Mouse (Mus musculus) ovary, postnatal 10 days (tissue): ENCODE results near the gene Zfp59.
"Not testable (repeated sequence)": the region's sequence is repeated elsewhere in the genome, so short reads cannot be mapped to it uniquely, and the experiment has no call there.

Experiments
- DNase-seq: peaks from one replicate; pipeline ENCODE4 v3.0.0; 2022; ENCODE audit warnings: low spot score

Gene Zfp59

DNA sequence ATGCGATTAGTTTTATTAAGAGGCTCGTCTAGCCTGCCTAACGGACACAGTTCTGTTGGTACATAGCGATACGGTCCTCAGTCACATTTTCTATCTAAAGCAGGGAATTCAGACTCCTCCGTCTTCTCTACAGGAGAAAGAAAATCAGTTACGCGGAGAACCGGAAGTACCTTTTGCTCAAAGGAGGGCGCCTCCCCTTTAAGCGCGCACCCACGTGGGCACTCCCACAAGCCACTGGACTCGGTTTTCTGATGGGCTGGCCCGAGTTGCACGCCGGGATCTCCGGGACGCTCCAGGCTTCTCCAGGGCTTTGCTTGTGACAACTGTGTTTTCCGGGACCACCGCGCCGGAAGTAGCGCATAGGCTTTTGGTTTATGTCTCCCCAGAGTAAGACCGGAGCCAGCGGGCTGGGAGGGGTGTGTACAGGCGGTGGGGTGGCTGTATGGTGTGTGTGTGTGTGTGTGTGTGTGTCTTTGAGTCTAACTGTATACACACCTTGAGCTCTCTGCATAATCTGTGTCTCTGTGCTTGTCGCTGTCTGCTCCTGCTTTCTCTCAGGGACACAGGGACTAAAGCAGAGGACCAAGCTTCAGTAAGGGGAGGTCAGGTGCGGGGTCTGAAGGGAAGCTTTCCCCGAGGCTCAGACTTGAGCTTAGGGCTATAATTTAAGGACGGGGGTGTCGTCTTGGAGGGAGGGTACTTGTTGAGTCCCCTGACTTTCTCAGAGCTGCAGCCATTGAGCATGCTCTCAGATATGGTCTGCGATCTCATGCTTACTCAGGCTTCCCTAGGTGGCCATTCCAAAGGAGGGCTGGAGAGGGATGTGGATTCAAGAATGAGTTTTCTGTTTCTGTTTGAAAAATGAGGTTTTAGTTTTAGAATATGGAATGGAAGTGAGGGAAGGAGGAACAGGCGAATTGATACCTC, at the start of gene Zfp59:
Gene Zfp59, plus strand, starts transcription at position 285 of the 927 bp plus-strand sequence.
- peak; percentile 63 for DNase-seq

DNA sequence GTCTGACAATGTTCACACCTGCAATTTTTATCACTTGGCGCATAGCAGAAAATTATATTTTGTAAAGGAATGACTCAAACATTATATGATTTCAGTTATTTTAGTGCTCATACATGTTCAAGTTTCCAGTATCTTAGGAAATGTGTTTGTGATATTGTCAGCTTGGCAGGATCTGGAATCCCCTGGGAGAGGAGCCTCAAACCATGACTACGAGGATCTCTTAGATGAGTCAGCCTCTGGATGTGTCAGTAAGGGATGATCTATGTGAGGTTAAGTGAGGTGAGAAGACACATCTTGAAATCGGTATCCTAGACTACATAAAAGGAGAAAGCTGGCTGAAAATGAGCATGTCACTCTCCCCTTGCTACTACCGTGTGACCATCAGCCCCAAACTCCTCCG, 49.1 kb upstream of the Zfp59 start:
- DNase-seq = no peak

DNA sequence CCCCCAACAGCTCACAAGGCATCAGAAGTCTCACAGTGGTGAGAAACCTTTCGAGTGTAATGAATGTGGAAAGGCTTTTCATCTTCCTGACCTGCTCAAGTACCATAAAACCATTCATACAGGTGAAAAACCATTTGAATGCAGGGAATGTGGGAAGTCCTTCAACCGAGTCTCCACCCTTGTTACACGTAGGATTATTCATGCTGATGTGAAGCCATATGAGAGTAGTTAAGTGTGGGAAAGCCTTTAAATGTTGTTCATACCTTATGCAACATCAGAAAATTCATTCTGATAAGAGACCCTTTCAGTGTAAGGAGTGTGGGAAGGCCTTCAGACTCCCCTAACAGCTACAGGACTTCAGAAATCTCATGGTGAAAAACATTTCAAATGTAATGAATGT, 44.5 kb upstream of the Zfp59 start:
- not testable (repeated sequence) for DNase-seq

DNA sequence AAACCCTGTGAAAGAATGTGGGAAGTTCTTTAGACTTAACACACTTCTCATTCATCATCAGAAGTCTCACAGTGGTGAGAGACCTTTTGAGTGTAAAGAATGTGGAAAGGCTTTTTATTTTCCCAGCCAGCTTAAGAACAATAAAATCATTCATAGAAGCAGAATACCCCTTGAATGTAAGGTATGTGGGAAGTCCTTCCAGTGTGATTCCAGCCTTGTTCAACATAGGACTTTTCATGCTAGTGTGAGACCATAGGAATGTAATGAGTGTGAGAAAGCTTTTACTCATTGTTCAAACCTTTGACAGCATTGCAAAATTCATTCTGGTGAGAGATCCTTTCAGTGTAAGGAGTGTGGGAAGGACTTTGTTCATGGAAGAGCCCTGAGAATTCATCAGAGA, 43.8 kb upstream of the Zfp59 start:
- no peak for DNase-seq

DNA sequence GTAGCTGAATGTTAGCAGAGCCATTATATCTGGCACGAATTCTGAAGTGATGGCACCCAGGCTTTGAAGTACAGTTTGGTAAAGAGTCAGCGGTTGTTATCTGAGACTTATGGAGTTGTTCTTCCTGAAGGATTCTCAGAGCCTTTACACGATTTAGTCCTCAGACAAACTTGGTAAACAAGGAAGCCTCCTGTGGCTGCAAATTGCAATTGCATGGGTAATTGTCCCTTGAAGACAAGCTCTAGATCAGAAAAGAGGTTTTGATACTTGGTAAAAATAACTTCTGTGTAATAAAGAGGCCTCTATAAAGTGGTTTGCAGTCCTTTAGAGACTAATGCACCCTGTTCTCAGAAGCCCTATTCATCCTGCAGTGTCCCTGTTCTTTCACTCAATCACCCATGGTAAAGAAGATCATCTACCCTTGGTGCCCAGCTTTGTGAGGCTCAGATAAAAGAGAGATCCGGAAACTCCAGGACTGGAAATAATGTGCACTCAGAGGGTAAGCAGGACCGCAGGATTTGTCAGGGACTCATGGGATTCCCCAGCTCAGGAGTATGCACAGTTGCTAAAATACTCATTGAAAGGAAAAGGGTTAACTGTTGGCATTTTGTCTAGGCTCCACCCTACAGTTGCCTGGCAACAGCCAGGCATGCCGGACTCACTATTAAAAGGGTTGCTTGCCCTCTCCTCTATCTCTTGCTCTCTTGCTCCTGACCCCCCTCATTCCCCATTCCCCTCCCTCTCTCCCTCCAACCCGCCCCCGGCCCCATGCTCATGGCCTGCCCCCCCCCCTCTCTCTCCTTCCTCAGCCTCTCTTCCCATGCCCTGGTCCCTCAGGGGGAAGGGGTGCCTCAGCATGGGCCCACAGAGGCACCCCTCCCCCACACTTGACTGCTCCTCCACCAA, 40.2 kb upstream of the Zfp59 start:
- no peak for DNase-seq

DNA sequence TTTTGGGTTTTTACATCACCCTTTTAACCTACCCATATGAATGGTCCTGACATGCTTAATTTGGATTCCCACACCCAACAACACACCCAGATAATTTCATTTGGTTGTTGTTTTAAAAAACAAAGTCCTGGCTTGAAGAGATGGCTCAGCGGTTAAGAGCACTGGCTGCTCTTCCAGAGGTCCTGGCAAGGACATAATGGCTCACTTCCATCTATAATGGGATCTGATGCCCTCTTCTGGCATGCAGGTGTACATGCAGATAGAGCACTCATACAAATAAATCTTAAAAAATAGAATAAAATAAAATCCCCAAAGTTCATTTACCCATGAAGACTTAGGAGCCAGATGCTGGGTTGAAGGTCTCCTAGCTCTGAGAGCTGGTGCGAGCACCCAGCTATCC, 37.3 kb upstream of the Zfp59 start:
- DNase-seq = no peak

DNA sequence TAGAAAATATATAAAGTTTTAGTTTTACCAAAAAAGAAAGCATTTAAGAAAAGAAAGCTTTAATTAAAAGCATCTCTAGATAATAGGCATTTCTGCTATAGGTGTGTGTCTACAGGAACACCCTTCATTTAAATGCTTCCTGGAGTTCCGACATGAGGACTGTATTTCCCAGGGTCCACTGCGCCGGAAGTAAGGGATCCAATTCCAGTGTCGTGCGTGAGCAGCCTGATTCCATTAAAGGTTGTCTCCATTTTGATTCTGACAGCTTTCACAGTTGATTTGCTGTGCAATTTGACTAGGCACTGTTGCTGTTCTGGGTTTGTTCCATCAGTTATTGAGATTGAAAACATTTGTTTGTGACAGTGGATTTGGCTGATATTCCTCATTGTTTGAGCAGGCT, 35.4 kb upstream of the Zfp59 start:
- no peak for DNase-seq

DNA sequence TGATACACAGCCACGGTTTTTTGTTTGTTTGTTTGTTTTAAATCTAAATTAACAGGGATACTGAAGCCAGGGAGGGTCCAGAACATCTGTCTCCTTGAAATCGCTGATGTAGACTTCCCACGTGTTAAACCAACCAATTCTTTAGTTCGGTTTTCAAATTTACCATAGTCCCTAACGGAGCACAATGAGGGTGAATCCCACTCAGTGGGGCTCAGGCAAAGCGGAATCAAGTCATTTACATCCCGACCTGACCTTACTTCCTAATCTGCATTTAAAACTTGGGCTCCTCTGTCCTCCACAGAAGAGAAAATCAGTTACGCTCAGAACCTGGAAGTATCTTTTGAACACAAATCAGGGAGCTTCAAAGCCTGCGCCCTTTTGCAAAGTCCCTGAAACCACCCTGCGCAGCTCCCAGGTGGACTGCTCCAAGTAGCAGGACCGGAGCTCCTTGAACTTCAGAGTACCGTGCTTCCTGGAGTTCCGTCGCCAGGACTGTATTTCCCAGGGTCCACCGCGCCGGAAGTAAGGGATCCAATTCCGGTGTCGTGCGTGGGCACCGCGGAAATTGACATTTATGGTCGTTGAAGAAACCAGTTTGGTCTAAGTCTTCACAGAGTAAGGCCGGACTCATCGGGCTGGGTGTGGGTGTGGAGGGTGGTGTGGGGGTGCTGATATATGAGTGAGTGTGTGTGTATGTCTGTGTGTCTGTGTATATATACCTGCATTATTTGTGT, 33.9 kb upstream of the Zfp59 start:
- peak; percentile 55 for DNase-seq

DNA sequence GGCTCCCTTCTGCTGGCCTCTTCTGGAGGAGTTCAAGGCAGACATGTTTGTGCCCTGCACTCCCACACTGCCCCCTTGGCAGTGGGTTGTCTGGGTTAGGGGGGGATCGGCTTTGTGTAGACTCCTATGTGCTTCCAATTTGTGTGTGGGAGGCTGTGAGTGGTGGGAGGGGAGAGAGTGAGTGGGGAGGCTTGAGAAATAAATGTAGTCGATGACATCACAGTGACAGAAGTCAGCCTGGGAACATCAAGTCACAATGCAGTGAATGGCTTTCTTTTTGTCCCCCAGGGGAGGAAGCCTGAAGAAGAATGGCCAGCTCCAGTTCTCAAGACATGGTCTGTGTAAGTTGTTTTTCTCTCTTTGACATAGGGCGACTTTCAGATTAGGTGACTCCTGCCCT, 31.5 kb upstream of the Zfp59 start, which contains the start of gene Zfp626:
Gene Zfp626, plus strand, starts transcription at position 301 of the 400 bp plus-strand sequence.
- not testable (repeated sequence) for DNase-seq

DNA sequence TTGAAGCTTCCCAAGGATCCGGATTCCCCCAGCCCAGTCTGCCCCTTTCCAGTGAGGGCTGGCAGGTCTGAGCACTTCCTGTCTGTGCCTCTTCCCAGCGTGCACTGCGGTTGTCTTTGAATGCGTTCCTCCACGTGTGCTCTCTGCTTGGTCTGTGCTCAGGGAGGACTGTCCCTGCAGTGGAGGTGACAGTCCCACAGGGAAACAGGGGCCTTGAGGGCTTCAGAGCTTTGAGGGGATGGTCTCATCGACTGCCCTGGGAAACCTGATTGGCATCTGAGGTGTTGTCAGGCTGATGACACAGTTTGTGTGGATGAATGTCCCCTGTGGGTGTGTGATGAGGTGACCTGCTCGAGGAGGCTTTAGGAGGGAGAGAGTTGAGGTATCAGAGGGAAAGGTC, 31.1 kb upstream of the Zfp59 start:
- not testable (repeated sequence) for DNase-seq

DNA sequence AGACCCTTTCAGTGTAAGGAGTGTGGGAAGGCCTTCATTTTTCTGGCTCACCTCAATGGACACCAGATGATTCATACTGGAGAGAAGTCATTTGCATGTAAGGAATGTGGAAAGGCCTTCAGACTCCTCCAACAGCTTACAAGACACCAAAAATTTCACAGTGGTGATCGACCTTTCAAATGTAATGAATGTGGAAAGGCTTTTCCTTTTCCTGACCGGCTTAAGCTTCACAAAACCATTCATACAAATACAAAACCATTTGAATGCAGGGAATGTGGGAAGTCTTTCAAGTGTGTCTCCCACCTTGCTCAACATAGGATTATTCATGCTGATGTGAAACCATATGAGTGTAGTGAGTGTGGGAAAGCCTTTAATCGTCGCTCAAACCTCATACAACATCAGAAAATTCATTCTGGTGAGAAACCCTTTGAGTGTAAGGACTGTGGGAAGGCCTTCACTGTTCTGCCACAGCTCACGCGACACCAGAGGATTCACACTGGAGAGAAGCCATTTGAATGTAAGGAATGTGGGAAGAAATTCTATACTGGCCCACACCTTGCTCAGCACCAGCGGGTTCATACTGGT, 19.8 kb upstream of the Zfp59 start:
- DNase-seq = no peak

DNA sequence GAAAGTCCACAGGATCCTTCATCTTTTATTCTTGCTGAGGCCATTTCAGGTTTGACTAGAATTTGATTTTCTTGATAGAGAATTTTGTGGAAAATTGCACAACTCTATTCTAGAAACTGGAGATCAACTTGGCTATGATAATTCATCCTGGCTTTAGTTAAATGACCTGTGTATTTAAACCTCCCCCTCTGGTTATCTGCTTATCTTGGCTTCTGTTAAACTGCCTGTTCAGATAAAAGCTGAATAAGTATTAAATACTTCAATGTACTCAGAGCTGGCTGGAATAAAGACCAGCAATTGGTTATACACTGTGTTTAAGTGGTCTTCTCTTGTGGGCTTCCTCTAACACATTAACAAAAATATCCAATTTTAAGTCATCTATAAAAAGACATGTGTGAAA, 15.8 kb upstream of the Zfp59 start:
- DNase-seq = no peak

DNA sequence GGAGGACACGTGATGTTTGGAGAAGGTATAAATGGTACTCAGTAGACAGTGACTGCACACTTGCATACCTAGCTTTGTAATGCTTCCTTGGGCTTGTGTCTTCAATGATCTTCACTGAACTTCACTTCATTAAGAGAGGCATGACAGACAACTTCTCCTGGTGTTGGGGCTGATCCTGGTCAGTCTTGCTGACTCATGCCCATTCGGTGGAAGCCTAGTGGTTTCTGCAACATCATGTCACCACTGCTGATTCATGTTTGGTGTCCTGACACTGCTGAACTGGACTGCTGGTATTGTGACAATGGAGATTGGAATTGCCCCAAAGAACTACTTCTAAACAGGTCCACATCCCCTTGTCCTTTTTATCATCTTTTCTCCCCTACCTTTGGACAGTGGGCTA, 4.3 kb upstream of the Zfp59 start:
- DNase-seq = no peak

DNA sequence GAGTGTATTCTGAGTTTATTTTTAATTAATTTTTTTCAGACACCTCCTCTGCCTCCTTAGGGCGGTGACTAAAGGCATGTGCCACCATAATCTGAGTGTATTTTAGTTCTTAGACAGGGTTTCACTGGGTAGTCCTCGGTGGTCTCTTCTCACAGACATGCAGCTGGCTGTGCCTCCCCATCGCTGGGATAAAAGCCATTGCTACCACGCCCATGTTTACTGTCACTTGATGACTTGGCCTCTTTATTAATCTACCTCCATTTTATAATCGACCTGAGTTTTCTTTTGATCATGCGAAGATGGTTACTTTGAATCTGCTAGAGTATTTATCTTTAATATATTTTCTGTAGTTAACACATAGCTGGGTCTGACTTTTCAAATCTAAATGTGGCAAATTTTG, 511 bp upstream of the Zfp59 start:
- DNase-seq = no peak

DNA sequence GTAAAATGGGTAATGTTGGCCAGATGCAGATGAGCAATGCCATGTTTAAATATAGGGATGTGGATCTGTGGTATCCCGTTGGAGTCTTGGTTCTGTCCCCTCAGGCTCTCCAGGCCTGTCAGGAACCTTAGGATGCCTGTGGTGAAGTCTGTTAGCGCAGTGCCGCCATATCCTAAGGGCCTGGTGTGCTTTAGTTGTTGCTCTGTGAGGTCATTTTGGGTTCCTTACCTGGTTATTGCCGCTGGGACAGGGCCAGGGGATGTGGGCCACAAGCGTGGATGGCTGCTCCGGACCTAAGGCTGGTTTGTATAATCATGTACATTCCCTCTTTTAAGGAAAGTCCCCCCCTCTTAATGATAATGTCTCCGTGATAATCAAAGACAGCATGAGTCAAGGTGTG, 1.2 kb downstream of the Zfp59 start:
- DNase-seq = no peak

DNA sequence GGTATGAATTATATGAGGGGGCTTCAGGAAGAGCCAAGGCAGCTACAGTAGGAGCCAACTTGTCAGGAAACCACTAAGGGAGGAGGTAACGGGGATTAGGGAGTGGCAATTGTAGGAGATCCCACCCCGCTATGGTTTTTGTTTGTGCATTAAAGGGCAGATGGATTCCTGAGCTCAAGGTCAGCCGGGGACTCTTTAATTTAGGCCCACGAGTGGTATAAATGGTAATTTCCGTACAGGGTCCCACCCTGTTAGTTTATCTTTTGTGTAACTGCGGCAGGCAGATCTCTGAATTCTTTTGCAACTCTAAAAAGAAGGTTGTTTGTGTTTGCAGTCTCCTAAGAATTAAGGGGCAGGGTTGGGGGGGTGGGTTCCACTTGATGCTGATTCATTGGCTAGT, 1.7 kb downstream of the Zfp59 start:
- DNase-seq = no peak

DNA sequence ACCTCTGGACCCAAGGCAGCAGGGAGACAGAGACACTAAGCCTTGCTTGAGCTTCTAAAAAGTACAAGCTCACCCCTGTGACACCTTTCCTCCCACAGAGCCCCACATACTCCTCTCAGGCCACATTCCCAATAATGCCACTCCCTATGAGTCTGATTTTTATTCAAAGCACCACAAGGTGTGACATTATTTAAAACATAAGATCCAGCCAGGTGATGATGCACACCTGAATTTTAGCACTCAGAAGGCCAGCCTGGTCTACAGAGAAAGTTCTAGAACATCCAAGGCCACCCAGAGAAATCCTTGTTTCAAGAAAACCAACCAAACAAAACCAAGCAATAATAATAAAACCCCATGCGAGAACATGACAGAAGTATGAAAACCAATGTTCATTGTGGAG, 18.8 kb downstream of the Zfp59 start, which contains the start of gene Zfp607a:
Gene Zfp607a, plus strand, starts transcription at position 301 of the 400 bp plus-strand sequence.
- no peak for DNase-seq

DNA sequence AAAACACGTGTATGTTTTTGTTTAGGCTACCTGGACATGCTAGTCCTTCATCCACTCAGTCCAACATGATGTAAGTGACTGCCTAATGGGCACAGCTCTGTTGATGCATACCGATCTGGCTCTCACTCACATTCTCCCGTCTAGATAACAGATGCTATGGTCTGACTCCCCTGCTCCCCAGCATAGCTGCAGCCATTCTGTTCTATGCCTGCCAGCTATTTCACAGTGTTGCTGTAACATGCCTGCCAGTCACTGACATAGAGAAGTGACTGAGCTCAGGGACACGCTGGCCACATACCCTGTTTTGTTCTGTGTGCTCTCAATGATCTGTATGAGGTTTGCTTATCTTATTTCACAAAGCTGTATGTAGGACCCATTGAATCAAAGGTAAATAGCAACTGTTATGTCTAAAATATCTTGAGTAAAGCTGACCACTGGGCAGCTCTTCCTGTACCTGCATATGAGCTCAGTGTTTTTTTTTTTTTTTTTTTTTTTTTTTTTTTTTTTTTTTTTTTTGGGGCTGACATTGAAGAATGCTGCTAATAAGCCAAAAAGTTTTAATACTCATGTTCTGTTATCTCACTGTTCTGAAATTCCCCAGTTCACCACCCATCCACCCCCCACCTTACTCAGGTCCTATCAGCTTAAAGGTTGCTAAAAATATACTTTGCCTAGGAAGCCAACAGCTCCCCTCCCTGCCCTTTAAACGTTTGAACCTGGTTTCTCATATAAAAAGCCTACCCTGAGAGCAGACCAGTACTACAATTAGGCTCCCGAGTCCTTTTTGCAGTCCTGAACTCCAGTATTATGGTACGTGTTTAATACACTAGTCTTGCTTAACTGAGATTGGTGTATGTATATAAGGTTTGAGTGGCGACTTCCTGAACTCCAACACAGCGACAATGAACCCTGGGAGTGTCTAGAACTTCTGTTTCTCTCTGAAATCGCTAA, 21.2 kb downstream of the Zfp59 start:
- DNase-seq = no peak

DNA sequence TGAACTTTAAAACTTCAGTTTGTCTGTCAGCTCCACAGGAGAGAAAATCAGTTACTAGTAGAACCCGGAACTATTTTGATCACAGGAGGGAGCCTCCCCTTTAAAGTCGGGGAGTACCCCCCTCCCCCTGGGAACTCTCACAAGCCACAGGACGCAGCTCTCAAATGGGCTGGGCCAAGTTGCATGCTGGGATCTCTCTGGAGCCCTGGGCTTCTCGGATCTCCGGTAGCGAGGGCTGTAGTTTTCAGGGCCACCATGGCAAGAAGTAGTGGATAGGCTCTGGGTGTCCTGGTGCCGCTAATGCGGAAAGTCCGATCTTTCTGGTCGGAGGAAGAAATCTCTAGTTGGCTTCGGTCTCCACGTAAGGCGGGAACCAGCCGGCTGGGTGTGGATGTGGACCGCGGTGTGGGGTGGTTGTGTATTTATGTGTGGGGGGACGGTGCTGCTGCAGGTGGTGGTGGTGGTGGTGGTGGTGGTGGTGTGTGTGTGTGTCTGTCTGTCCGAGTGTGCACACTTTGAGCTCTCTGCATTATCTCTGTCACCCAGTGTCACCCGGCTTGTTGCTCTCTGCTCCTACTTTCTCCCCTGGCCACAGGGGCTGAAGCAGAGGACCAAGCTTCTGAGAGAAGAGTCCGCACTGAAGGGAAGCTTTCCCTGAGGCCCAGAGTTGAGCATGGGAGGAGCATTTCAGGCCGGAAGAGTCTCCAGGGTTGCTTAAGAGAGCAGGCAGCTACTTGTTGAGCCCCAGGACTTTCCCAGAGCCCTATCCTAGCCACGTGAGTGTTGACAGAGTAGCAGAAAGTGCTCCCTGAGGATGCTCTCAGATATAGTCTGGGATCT, 22.2 kb downstream of the Zfp59 start:
- peak; percentile 55 for DNase-seq

DNA sequence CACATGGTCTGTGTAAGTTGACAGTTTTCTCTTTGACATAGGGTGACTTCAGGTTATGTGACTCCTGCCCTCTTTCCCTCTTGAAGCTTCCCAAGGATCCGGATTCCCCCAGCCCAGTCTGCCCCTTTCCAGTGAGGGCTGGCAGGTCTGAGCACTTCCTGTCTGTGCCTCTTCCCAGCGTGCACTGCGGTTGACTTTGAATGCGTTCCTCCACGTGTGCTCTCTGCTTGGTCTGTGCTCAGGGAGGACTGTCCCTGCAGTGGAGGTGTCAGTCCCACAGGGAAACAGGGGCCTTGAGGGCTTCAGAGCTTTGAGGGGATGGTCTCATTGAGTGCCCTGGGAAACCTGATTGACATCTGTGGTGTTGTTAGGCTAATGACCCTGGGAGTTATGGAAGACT, 24.2 kb downstream of the Zfp59 start:
- not testable (repeated sequence) for DNase-seq
